In genomic region chr11:58955868-58956257, GRCm38 (mm10) we compare ENCODE assay signal across 8 mouse cellular contexts. TPM values are rescaled to one million over a fixed set of nuclear protein-coding genes. Genes with fewer than 3 reads are reported as not detected.
DNase-seq lines count a peak whose midpoint lies in the region; ATAC-seq and TF ChIP-seq lines count a peak whose summit lies in the region.

No protein-coding gene starts in this region.

- no peak for TF ChIP-seq EP300 in ES-Bruce4 (IDR thresholded peaks at IDR 0.05; ENCODE audit: insufficient read depth, low read depth, low read length)
- TF ChIP-seq EP300 in liver, postnatal 0 days (IDR thresholded peaks at IDR 0.05; ENCODE audit: low read depth) = no peak

- TF ChIP-seq POLR2A in ES-Bruce4 (IDR thresholded peaks at IDR 0.05; ENCODE audit: insufficient read depth, low read length) = no peak

- H3K27ac ChIP-seq in heart, embryonic 11.5 days (ENCODE audit: low read depth, low read length) = peak overlapping the region; percentile 99
- no peak overlapping the region for H3K27ac ChIP-seq in ES-Bruce4 (ENCODE audit: insufficient read depth, low read length)
- H3K27ac ChIP-seq in heart, embryonic 16.5 days (ENCODE audit: low read length) = peak overlapping the region; percentile 100
- H3K27ac ChIP-seq in liver, postnatal 0 days (ENCODE audit: low read depth) = peak overlapping the region; percentile 99

- DNase-seq in heart, postnatal 10 days = no peak
- no peak for DNase-seq in liver, postnatal 0 days
- DNase-seq in layer of hippocampus, postnatal 14 days (ENCODE audit: low spot score in 2 of 2) = no peak
- no peak for DNase-seq in thymus, postnatal 25 days
- DNase-seq in gastrocnemius, postnatal 10 days = no peak

- no peak for TF ChIP-seq CTCF in ES-Bruce4 (IDR thresholded peaks at IDR 0.05; ENCODE audit: low read depth, low read length)
- no peak for TF ChIP-seq CTCF in liver, postnatal 0 days (IDR thresholded peaks at IDR 0.05; ENCODE audit: low read depth)

- H3K36me3 ChIP-seq in heart, embryonic 11.5 days (ENCODE audit: control insufficient read depth, insufficient read depth, low read length) = no peaks in the 10 kb centered on the region
- H3K36me3 ChIP-seq in ES-Bruce4 (ENCODE audit: control insufficient read depth, insufficient read depth, low read length, poor library complexity, severe bottlenecking) = no peaks in the 10 kb centered on the region
- peaks cover 2% of the 10 kb centered on the region; the same call in 1 of the 2 replicates for H3K36me3 ChIP-seq in heart, embryonic 16.5 days (ENCODE audit: control insufficient read depth, insufficient read depth)
- peaks cover 19% of the 10 kb centered on the region for H3K36me3 ChIP-seq in liver, postnatal 0 days (replicated peaks; ENCODE audit: insufficient read depth, low read length)

- H3K27me3 ChIP-seq in heart, embryonic 11.5 days (ENCODE audit: control insufficient read depth, insufficient read depth, low read length) = peaks cover 10% of the 10 kb centered on the region
- no peaks in the 10 kb centered on the region for H3K27me3 ChIP-seq in ES-Bruce4 (ENCODE audit: control insufficient read depth, insufficient read depth, low read length, poor library complexity, severe bottlenecking)
- H3K27me3 ChIP-seq in heart, embryonic 16.5 days (ENCODE audit: control insufficient read depth, insufficient read depth, low read length) = peaks cover 3% of the 10 kb centered on the region
- no peaks in the 10 kb centered on the region; the same call in 1 of the 2 replicates for H3K27me3 ChIP-seq in liver, postnatal 0 days (ENCODE audit: insufficient read depth, low read length)

- H3K4me1 ChIP-seq in heart, embryonic 11.5 days (ENCODE audit: control insufficient read depth, insufficient read depth, low read length) = peaks cover 29% of the 10 kb centered on the region
- no peaks in the 10 kb centered on the region for H3K4me1 ChIP-seq in ES-Bruce4 (ENCODE audit: control insufficient read depth, insufficient read depth, low read length)
- peaks cover 33% of the 10 kb centered on the region for H3K4me1 ChIP-seq in heart, embryonic 16.5 days (ENCODE audit: control insufficient read depth, insufficient read depth, low read length)
- H3K4me1 ChIP-seq in liver, postnatal 0 days (ENCODE audit: insufficient read depth) = peaks cover 32% of the 10 kb centered on the region

- H3K4me3 ChIP-seq in heart, embryonic 11.5 days (ENCODE audit: low read depth, low read length) = peak overlapping the region; percentile 82
- peak overlapping the region; percentile 92 for H3K4me3 ChIP-seq in ES-Bruce4 (ENCODE audit: low read depth, low read length)
- H3K4me3 ChIP-seq in heart, embryonic 16.5 days (ENCODE audit: low read length) = peak overlapping the region; percentile 78
- H3K4me3 ChIP-seq in liver, postnatal 0 days (ENCODE audit: low read depth, low read length) = peak overlapping the region; percentile 89

- WGBS in heart, embryonic 11.5 days (ENCODE audit: insufficient replicate concordance) = 48% methylated on average over 8 of the region's 8 CpGs
- WGBS in heart, embryonic 16.5 days = 33% methylated on average over 8 of the region's 8 CpGs
- 32% methylated on average over 8 of the region's 8 CpGs for WGBS in liver, postnatal 0 days (ENCODE audit: insufficient replicate concordance)

- peak overlapping the region; percentile 87 for H3K4me2 ChIP-seq in heart, embryonic 11.5 days
- peak overlapping the region; percentile 96 for H3K4me2 ChIP-seq in heart, embryonic 16.5 days (ENCODE audit: low read depth, low read length)
- H3K4me2 ChIP-seq in liver, postnatal 0 days (ENCODE audit: low read depth, low read length) = peak overlapping the region; percentile 84

- no peaks in the 10 kb centered on the region for H3K9me3 ChIP-seq in heart, embryonic 11.5 days (replicated peaks; ENCODE audit: control insufficient read depth, low read length)
- H3K9me3 ChIP-seq in ES-Bruce4 (replicated peaks; ENCODE audit: control insufficient read depth, insufficient read depth, low read length, poor library complexity, severe bottlenecking) = no peaks in the 10 kb centered on the region
- no peaks in the 10 kb centered on the region for H3K9me3 ChIP-seq in heart, embryonic 16.5 days (replicated peaks; ENCODE audit: control insufficient read depth, low read length)
- H3K9me3 ChIP-seq in liver, postnatal 0 days (ENCODE audit: low read length) = no peaks in the 10 kb centered on the region

- no peak for ATAC-seq in heart, embryonic 11.5 days (replicated peaks; ENCODE audit: insufficient number of reproducible peaks, low FRiP score, low TSS enrichment)
- no peak for ATAC-seq in heart, embryonic 16.5 days (replicated peaks; ENCODE audit: extremely low read depth, insufficient read depth, low FRiP score)
- no peak for ATAC-seq in liver, postnatal 0 days

- intact Hi-C loops in heart, postnatal 10 days (cut with DNase I) = no loop called here

- peak overlapping the region; percentile 96 for H3K9ac ChIP-seq in heart, embryonic 11.5 days (ENCODE audit: low read depth, low read length)
- H3K9ac ChIP-seq in ES-Bruce4 (ENCODE audit: low read depth, poor library complexity, severe bottlenecking) = peak overlapping the region; percentile 83
- H3K9ac ChIP-seq in heart, embryonic 16.5 days (ENCODE audit: low read length) = peak overlapping the region; percentile 88
- peak overlapping the region; percentile 99 for H3K9ac ChIP-seq in liver, postnatal 0 days (replicated peaks)

RNA-seq across cellular contexts. Expression of gene Hist3h2a, which starts 1.4 kb away (rescaled TPM):
- 22.5 and 23.3 TPM in 2 replicates for polyA plus RNA-seq in heart, embryonic 11.5 days (2014; fragmentation: Nextera tagmentation; extraction: Ambion mirVana)
- 10 to 100 TPM; 33.2 to 36.7 TPM for total RNA-seq in heart, postnatal 10 days (2021)
- 2.9 and 3.7 TPM in 2 replicates for polyA plus RNA-seq in ES-Bruce4 (2011; ENCODE audit: insufficient read depth, insufficient read length, low read depth, missing spikeins)
- polyA plus RNA-seq in heart, embryonic 16.5 days (2015; fragmentation: Nextera tagmentation; extraction: Ambion mirVana) = 33.9 and 35.2 TPM in 2 replicates
- polyA plus RNA-seq in liver, postnatal 0 days (2015; fragmentation: Nextera tagmentation; extraction: Ambion mirVana) = 14.3 and 14.8 TPM in 2 replicates
- total RNA-seq in layer of hippocampus, postnatal 14 days (2021) = 10 to 100 TPM; 59.7 to 62.5 TPM
- 10 to 100 TPM; 25.1 to 25.6 TPM for total RNA-seq in gastrocnemius, postnatal 10 days (2021)

RNA-seq across cellular contexts. Expression of gene Trim17, which starts 1.4 kb away (rescaled TPM):
- polyA plus RNA-seq in heart, embryonic 11.5 days (2014; fragmentation: Nextera tagmentation; extraction: Ambion mirVana) = 1.0 and 1.1 TPM in 2 replicates
- total RNA-seq in heart, postnatal 10 days (2021) = under 1 TPM; 0.12 to 0.22 TPM
- not detected in 2 replicates for polyA plus RNA-seq in ES-Bruce4 (2011; ENCODE audit: insufficient read depth, insufficient read length, low read depth, missing spikeins)
- 0.26 and 0.39 TPM in 2 replicates for polyA plus RNA-seq in heart, embryonic 16.5 days (2015; fragmentation: Nextera tagmentation; extraction: Ambion mirVana)
- polyA plus RNA-seq in liver, postnatal 0 days (2015; fragmentation: Nextera tagmentation; extraction: Ambion mirVana) = 0.11 and 0.15 TPM in 2 replicates
- total RNA-seq in layer of hippocampus, postnatal 14 days (2021) = 1 to 10 TPM; 3.8 to 4.0 TPM
- under 1 TPM; 0.14 TPM for total RNA-seq in gastrocnemius, postnatal 10 days (2021)

RNA-seq across cellular contexts. Expression of gene Hist3h2ba, which starts 7.1 kb away (rescaled TPM):
- polyA plus RNA-seq in heart, embryonic 11.5 days (2014; fragmentation: Nextera tagmentation; extraction: Ambion mirVana) = 6.4 and 8.4 TPM in 2 replicates
- 10 to 100 TPM; 11.0 to 13.0 TPM for total RNA-seq in heart, postnatal 10 days (2021)
- 7.7 and 8.0 TPM in 2 replicates for polyA plus RNA-seq in ES-Bruce4 (2011; ENCODE audit: insufficient read depth, insufficient read length, low read depth, missing spikeins)
- 21.8 and 27.5 TPM in 2 replicates for polyA plus RNA-seq in heart, embryonic 16.5 days (2015; fragmentation: Nextera tagmentation; extraction: Ambion mirVana)
- polyA plus RNA-seq in liver, postnatal 0 days (2015; fragmentation: Nextera tagmentation; extraction: Ambion mirVana) = 4.9 and 10.0 TPM in 2 replicates
- total RNA-seq in layer of hippocampus, postnatal 14 days (2021) = 100 to 1,000 TPM; 117 to 123 TPM
- 1 to 10 TPM; 7.3 to 8.0 TPM for total RNA-seq in gastrocnemius, postnatal 10 days (2021)

RNA-seq across cellular contexts. Expression of gene Rnf187, which starts 17.1 kb away (rescaled TPM):
- polyA plus RNA-seq in heart, embryonic 11.5 days (2014; fragmentation: Nextera tagmentation; extraction: Ambion mirVana) = 172 and 192 TPM in 2 replicates
- total RNA-seq in heart, postnatal 10 days (2021) = 100 to 1,000 TPM; 162 to 173 TPM
- 104 and 105 TPM in 2 replicates for polyA plus RNA-seq in ES-Bruce4 (2011; ENCODE audit: insufficient read depth, insufficient read length, low read depth, missing spikeins)
- 172 and 176 TPM in 2 replicates for polyA plus RNA-seq in heart, embryonic 16.5 days (2015; fragmentation: Nextera tagmentation; extraction: Ambion mirVana)
- polyA plus RNA-seq in liver, postnatal 0 days (2015; fragmentation: Nextera tagmentation; extraction: Ambion mirVana) = 85.3 and 96.0 TPM in 2 replicates
- 100 to 1,000 TPM; 501 to 506 TPM for total RNA-seq in layer of hippocampus, postnatal 14 days (2021)
- total RNA-seq in gastrocnemius, postnatal 10 days (2021) = 100 to 1,000 TPM; 160 to 172 TPM

RNA-seq across cellular contexts. Expression of gene Trim11, which starts 22.0 kb away (rescaled TPM):
- polyA plus RNA-seq in heart, embryonic 11.5 days (2014; fragmentation: Nextera tagmentation; extraction: Ambion mirVana) = 26.1 and 27.5 TPM in 2 replicates
- 10 to 100 TPM; 19.9 to 20.8 TPM for total RNA-seq in heart, postnatal 10 days (2021)
- polyA plus RNA-seq in ES-Bruce4 (2011; ENCODE audit: insufficient read depth, insufficient read length, low read depth, missing spikeins) = 22.5 and 25.6 TPM in 2 replicates
- polyA plus RNA-seq in heart, embryonic 16.5 days (2015; fragmentation: Nextera tagmentation; extraction: Ambion mirVana) = 37.1 and 40.3 TPM in 2 replicates
- polyA plus RNA-seq in liver, postnatal 0 days (2015; fragmentation: Nextera tagmentation; extraction: Ambion mirVana) = 8.8 and 8.9 TPM in 2 replicates
- 10 to 100 TPM; 25.5 to 27.9 TPM for total RNA-seq in layer of hippocampus, postnatal 14 days (2021)
- total RNA-seq in gastrocnemius, postnatal 10 days (2021) = 10 to 100 TPM; 11.1 to 15.4 TPM
